Mouse (Mus musculus) forebrain, postnatal 0 days (tissue): ENCODE results near the gene Serpinb6d. TPM values are rescaled to one million over a fixed set of nuclear protein-coding genes. Genes with fewer than 3 reads are reported as not detected.

Source experiments
- ATAC-seq: fragments of 200-750 bp; cut with Nextera tagmentation; 2 replicates; pipeline ENCODE4 v1.8.0; 2017; ENCODE audit warnings: mild to moderate bottlenecking, moderate library complexity
- DNase-seq: peaks from one replicate; pipeline ENCODE4 v3.0.0-alpha.2; 2015
- H3K27ac ChIP-seq: fragments of 300-500 bp; sonication (generic); 2 replicates; pipeline ENCODE4 v1.5.1; 2014; ENCODE audit warnings: low read depth, mild to moderate bottlenecking, antibody characterized with exemption, low read length, moderate library complexity, mixed read lengths
- H3K27me3 ChIP-seq: fragments of 300-500 bp; sonication (generic); 2 replicates; pipeline ENCODE4 v1.6.1; 2014; ENCODE audit warnings: mild to moderate bottlenecking, low read length, mixed read lengths; ENCODE audit not compliant: insufficient read depth
- H3K36me3 ChIP-seq: fragments of 300-500 bp; sonication (generic); 2 replicates; pipeline ENCODE4 v1.6.1; 2014; ENCODE audit warnings: mild to moderate bottlenecking, moderate library complexity; ENCODE audit not compliant: insufficient read depth
- H3K4me1 ChIP-seq: fragments of 300-500 bp; sonication (generic); 2 replicates; pipeline ENCODE4 v1.6.1; 2014; ENCODE audit warnings: antibody characterized with exemption; ENCODE audit not compliant: insufficient read depth
- H3K4me2 ChIP-seq: fragments of 300-500 bp; sonication (generic); 2 replicates; pipeline ENCODE4 v1.6.1; 2014; ENCODE audit warnings: low read depth, mild to moderate bottlenecking, moderate library complexity
- H3K4me3 ChIP-seq: fragments of 300-500 bp; sonication (generic); 2 replicates; pipeline ENCODE4 v1.5.1; 2014; ENCODE audit warnings: low read depth, low read length, mixed read lengths
- H3K9ac ChIP-seq: fragments of 300-500 bp; sonication (generic); 2 replicates; pipeline ENCODE4 v1.6.1; 2014; ENCODE audit warnings: mild to moderate bottlenecking
- H3K9me3 ChIP-seq: fragments of 300-500 bp; sonication (generic); 2 replicates; pipeline ENCODE4 v1.6.1; 2016; ENCODE audit warnings: low read length
- CTCF ChIP-seq: sonication (generic); IDR thresholded peaks from 2 replicates; pipeline ENCODE4 v1.5.1; 2016; ENCODE audit warnings: antibody characterized with exemption, control low read depth, low read depth
- whole genome bisulfite sequencing: fragments of 180-500 bp; shearing (Covaris S2); extraction: QIAGEN DNeasy Blood & Tissue Kit; methylation state at CpG from one replicate; pipeline ENCODE4 v1.1.7; 2014; 5-methylcytosine and 5-hydroxymethylcytosine counted together
- polyA plus RNA-seq: library from polyadenylated mRNA; unstranded; fragments of >200 nt; fragmentation: Nextera tagmentation; extraction: Ambion mirVana; gene quantifications from 2 replicates; pipeline ENCODE4 v1.2.1, GENCODE M21; 2015
- total RNA-seq: library from RNA; depleted of rRNA; stranded (reverse); fragments of >200 nt; gene quantifications from 2 replicates; pipeline ENCODE4 v1.2.3, GENCODE M21; 2014; rRNA removed

The Serpinb6d gene
- total RNA-seq: not detected in 2 replicates
- polyA plus RNA-seq: not detected in 2 replicates

DNA sequence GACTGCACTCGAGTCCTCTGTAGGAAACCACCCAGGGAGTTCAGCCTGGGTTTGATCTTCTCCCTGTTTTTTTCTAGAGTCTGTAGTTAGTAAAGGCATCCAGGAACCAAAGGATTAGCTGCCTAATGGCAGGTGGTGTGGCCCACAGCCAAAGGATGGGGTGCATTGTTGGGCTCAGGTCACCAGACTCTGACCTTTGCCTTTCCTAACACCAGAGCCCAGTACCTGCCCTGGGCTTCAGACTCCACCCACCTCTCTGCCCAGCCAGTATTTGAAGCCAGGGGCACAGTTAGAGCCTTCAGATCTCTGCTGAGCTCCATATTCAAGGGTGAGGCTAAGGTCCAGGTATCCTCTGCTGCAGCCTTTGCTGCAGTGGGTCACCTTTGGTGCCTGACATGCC is at the start of gene Serpinb6d:
TSS of gene Serpinb6d (plus strand) at position 301 of the 400 bp plus-strand sequence.
- 58% methylated on average over 1 of the region's 1 CpGs for WGBS
- H3K4me3 ChIP-seq: no peak within 1 kb of the TSS
- ATAC-seq (no peak), DNase-seq (no peak)
- no peak within 1 kb of the TSS for H3K27ac ChIP-seq
- no peak for TF ChIP-seq CTCF
- 0 out of 2 replicates have a peak, but pooled peaks cover 11% of the 10 kb centered on the region for H3K9me3 ChIP-seq
- H3K9ac ChIP-seq: no peak within 1 kb of the TSS
- H3K36me3 ChIP-seq: no peaks in the 10 kb centered on the region
- no peaks in the 10 kb centered on the region for H3K4me1 ChIP-seq
- H3K4me2 ChIP-seq: no peak within 1 kb of the TSS
- H3K27me3 ChIP-seq: no peaks in the 10 kb centered on the region

DNA sequence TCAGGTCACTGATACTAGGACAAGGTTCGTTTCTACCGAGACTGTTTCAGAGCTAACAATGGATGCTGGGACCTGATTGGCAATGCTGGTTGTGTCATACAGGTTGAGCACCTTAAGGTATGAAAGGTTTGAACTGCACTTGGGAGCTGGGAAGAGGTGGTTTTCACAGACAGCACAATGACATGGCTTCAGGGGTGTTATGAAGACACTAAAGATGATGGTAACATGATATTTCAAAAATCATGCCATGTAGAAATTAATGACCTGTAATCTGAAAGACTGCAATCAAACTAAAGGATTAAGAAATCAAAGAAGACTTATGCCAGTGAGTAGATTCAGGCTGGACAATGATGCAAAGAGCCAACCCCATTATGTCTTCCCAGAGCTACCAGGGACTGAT is 38.3 kb upstream of the Serpinb6d start:
- TF ChIP-seq CTCF: no peak
- no peaks in the 10 kb centered on the region for H3K27me3 ChIP-seq
- DNase-seq (no peak), ATAC-seq (no peak)
- H3K27ac ChIP-seq: no peak overlapping the region
- H3K9ac ChIP-seq: no peak overlapping the region
- H3K36me3 ChIP-seq: no peaks in the 10 kb centered on the region
- 93% methylated on average over 2 of the region's 2 CpGs for WGBS
- H3K4me1 ChIP-seq: no peaks in the 10 kb centered on the region
- H3K9me3 ChIP-seq: peaks cover 9% of the 10 kb centered on the region; the same call in 1 of the 2 replicates
- no peak overlapping the region for H3K4me2 ChIP-seq
- no peak overlapping the region for H3K4me3 ChIP-seq

DNA sequence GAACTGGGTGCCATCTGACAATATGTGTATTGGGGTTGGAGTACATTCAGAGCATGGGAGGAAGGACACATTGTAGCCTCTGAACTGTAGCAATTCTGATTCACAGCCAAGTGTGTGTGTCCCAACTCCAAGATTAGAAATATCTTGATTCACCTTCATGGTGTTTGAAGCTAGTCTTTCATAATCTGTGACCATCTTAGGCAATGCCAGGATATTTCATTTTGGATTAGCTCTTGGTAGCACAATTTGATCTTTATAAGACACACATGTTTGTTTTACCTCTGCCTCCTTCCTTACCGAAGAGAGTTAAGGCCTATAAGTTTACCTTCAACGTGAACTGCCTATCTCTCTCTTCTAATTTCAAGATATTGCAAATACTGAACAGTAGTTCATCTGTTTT is 18.7 kb upstream of the Serpinb6d start:
- DNase-seq: no peak
- H3K27me3 ChIP-seq: no peaks in the 10 kb centered on the region

DNA sequence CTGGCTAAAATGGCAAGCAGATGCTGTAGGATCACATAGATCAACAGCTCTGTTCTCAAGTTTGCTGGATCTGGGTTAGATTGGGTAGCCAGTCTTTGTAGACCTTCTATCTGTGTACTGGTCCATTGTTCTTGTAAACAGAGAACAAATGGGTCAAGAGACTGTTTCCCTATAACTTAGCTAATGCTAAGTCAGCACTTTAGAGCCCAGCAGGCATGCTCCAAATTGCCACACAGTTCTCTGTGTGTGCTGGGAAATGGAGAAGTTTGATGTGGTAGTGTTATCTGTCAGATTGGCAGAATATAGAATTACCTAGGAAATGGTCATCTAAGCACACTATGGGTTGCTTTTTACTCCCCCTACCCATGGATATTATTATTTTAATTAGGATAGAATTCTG is 1.3 kb downstream of the Serpinb6d start:
- Histone ChIP-seq H3K9ac (no peak overlapping the region), H3K9me3 (0 out of 2 replicates have a peak, but pooled peaks cover 12% of the 10 kb centered on the region), H3K27me3 (no peaks in the 10 kb centered on the region), H3K4me2 (no peak overlapping the region), H3K4me1 (no peaks in the 10 kb centered on the region), H3K27ac (no peak overlapping the region), H3K4me3 (no peak overlapping the region), H3K36me3 (no peaks in the 10 kb centered on the region)
- DNase-seq (no peak), ATAC-seq (no peak)
- no peak for TF ChIP-seq CTCF

More for the DNA sequence above, 18.7 kb upstream of the Serpinb6d start:
- H3K9ac ChIP-seq: no peak overlapping the region
- H3K36me3 ChIP-seq: no peaks in the 10 kb centered on the region
- H3K9me3 ChIP-seq: peaks cover 11% of the 10 kb centered on the region; the same call in 1 of the 2 replicates
- WGBS: 73% methylated on average over 2 of the region's 2 CpGs
- no peak for ATAC-seq
- no peak overlapping the region for H3K4me2 ChIP-seq
- H3K4me3 ChIP-seq: no peak overlapping the region
- no peak overlapping the region for H3K27ac ChIP-seq
- no peak for TF ChIP-seq CTCF
- no peaks in the 10 kb centered on the region for H3K4me1 ChIP-seq

DNA sequence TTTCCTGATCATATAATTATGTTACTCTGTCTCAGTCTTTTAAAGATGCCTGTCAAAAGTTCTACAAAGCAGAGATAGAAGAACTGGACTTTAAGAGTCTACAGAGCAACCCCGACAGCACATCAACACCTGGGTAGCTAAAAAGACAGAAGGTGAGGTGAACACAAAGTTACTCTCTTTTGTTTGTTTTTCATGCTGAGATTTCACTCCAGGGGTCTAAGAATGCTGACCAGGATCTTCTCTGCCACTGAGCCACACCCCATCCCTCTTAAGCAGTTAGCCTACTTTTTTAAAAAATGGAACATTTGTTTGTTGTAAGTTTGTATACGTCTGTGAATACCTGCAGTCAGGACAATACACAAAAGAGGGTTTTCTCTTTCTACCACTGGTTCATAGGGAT is 59.1 kb downstream of the Serpinb6d start:
- no peak overlapping the region for H3K4me3 ChIP-seq
- no peak for TF ChIP-seq CTCF
- no peaks in the 10 kb centered on the region for H3K27me3 ChIP-seq
- 73% methylated on average over 2 of the region's 2 CpGs for WGBS
- H3K4me2 ChIP-seq: no peak overlapping the region
- H3K9ac ChIP-seq: no peak overlapping the region
- H3K36me3 ChIP-seq: no peaks in the 10 kb centered on the region
- ATAC-seq (no peak), DNase-seq (no peak)
- H3K9me3 ChIP-seq: 0 out of 2 replicates have a peak, but pooled peaks cover 12% of the 10 kb centered on the region
- no peaks in the 10 kb centered on the region for H3K4me1 ChIP-seq
- H3K27ac ChIP-seq: no peak overlapping the region

Other genes with a start within 250 kb of the Serpinb6d start
- gene Serpinb9g, start 176.6 kb upstream of the Serpinb6d start, total RNA-seq: not detected in 2 replicates
- gene Serpinb9g, start 176.6 kb upstream of the Serpinb6d start, polyA plus RNA-seq: not detected in 2 replicates
- not detected in 2 replicates for gene Serpinb6e, start 182.0 kb downstream of the Serpinb6d start, total RNA-seq
- not detected in 2 replicates for gene Serpinb6e, start 182.0 kb downstream of the Serpinb6d start, polyA plus RNA-seq
- gene Serpinb6c, start 244.3 kb downstream of the Serpinb6d start, total RNA-seq: 0.85 and 2.2 TPM in 2 replicates
- 0.18 and 0.23 TPM in 2 replicates for gene Serpinb6c, start 244.3 kb downstream of the Serpinb6d start, polyA plus RNA-seq